Mouse (Mus musculus) heart, embryonic 10.5 days (tissue): ENCODE measurements around the gene Bcat2. TPM values are rescaled to one million over a fixed set of nuclear protein-coding genes. Genes with fewer than 3 reads are reported as not detected.

Experiments used
- DNase-seq: peaks from one replicate; pipeline ENCODE4 v3.0.0-alpha.2; 2017; ENCODE audit warnings: low spot score
- H3K27ac ChIP-seq: fragments of 300-500 bp; sonication (generic); 2 replicates; pipeline ENCODE4 v1.5.1; 2016; ENCODE audit warnings: mild to moderate bottlenecking
- H3K27me3 ChIP-seq: fragments of 300-500 bp; sonication (generic); 2 replicates; pipeline ENCODE4 v1.6.1; 2016; ENCODE audit warnings: mild to moderate bottlenecking; ENCODE audit not compliant: poor library complexity, insufficient read depth, severe bottlenecking
- H3K36me3 ChIP-seq: fragments of 300-500 bp; sonication (generic); 2 replicates; pipeline ENCODE4 v1.6.1; 2016; ENCODE audit warnings: mild to moderate bottlenecking, moderate library complexity
- H3K4me1 ChIP-seq: fragments of 300-500 bp; sonication (generic); 2 replicates; pipeline ENCODE4 v1.6.1; 2016; ENCODE audit warnings: mild to moderate bottlenecking
- H3K4me3 ChIP-seq: fragments of 300-500 bp; sonication (generic); 2 replicates; pipeline ENCODE4 v1.5.1; 2016; ENCODE audit warnings: mild to moderate bottlenecking, moderate library complexity
- H3K9me3 ChIP-seq: fragments of 300-500 bp; sonication (generic); 2 replicates; pipeline ENCODE4 v1.6.1; 2016; ENCODE audit warnings: mild to moderate bottlenecking, moderate library complexity
- WGBS: fragments of 180-500 bp; shearing (Covaris S2); methylation state at CpG from one replicate; pipeline ENCODE4 v1.1.7; 2016; 5-methylcytosine and 5-hydroxymethylcytosine counted together
- polyA plus RNA-seq: library from polyadenylated mRNA; unstranded; fragments of >200 nt; fragmentation: Nextera tagmentation; extraction: Ambion mirVana; gene quantifications from 2 replicates; pipeline ENCODE4 v1.2.1, GENCODE M21; 2016

The Bcat2 gene
- polyA plus RNA-seq, 1 experiment from 2014 or later: 76.7 TPM

DNA sequence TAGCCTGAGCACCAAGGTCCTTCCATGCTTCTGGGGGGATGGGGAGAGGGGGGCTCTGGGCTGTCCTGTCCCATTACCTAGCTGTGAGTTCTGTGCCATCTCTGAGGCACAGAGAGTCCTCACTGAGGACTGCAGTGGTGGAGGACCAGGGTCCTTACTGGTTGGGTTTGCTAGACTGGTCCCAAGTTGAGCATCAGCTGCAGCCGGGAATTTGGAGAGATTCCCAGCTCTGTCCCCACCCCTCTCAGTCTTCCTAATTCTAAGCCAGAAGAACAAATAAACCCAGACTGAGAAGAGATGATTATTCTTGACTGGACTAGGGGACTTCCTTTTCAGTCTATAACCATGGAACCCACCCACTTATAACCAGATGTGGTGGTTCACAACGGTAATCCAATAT lies 39.3 kb upstream of the Bcat2 start:
- Histone ChIP-seq H3K4me3 (no peak overlapping the region), H3K27me3 (peaks cover 11% of the 10 kb centered on the region; the same call in 1 of the 2 replicates), H3K27ac (peak overlapping the region; percentile 43; the same call in 1 of the 2 replicates), H3K36me3 (no peaks in the 10 kb centered on the region), H3K9me3 (no peaks in the 10 kb centered on the region), H3K4me1 (peaks cover 39% of the 10 kb centered on the region)
- DNase-seq: no peak
- WGBS: 74% methylated on average over 2 of the region's 2 CpGs

DNA sequence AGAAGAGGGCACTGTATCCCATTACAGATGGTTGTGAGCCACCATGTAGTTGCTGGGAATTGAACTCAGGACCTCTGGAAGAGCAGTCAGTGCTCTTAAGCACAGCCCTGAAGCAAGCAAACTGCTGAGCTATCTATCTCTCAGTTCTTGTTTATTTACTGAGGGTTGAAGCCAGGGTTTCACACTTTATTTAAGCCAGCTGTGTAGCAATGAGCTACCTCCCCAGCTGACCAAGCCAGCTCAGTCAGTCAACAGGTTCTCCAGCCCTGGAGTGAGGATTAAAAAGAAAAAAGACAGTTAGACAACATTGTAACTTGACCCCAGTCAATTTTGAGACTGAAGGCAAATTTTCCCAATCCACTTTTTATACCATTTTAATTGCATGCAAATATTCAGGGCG lies 34.3 kb upstream of the Bcat2 start:
- H3K27me3 ChIP-seq: peaks cover 6% of the 10 kb centered on the region; the same call in 1 of the 2 replicates
- no peak for DNase-seq
- whole genome bisulfite sequencing: 69% methylated on average over 1 of the region's 1 CpGs
- no peaks in the 10 kb centered on the region for H3K36me3 ChIP-seq
- peaks cover 27% of the 10 kb centered on the region for H3K4me1 ChIP-seq
- no peak overlapping the region for H3K4me3 ChIP-seq
- H3K27ac ChIP-seq: no peak overlapping the region
- H3K9me3 ChIP-seq: no peaks in the 10 kb centered on the region

DNA sequence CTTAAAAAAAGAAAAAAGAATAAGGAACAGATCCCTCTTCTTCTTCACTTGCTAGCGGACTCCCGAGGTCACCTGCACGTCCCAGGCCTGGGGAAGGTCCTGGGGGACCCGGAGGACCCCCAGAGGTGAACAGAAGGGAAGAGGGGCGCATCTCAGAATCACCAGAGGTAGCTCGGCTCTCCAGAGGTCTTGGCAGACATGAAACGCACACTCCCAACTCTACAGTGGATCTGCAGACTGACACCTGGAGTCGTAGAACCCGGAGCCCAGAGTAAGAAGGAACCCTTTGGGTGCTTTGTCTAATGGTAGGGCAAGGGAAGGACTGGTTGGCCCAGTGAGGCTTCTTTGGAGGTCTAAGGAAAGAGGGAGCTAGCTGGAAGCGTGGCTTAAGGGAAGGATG lies 32.4 kb upstream of the Bcat2 start:
- Histone ChIP-seq H3K9me3 (no peaks in the 10 kb centered on the region), H3K27me3 (peaks cover 6% of the 10 kb centered on the region; the same call in 1 of the 2 replicates), H3K27ac (peak overlapping the region; percentile 84; the same call in 1 of the 2 replicates), H3K4me3 (peak overlapping the region; percentile 67), H3K36me3 (no peaks in the 10 kb centered on the region), H3K4me1 (peaks cover 17% of the 10 kb centered on the region)
- WGBS: 71% methylated on average over 10 of the region's 10 CpGs
- no peak for DNase-seq

DNA sequence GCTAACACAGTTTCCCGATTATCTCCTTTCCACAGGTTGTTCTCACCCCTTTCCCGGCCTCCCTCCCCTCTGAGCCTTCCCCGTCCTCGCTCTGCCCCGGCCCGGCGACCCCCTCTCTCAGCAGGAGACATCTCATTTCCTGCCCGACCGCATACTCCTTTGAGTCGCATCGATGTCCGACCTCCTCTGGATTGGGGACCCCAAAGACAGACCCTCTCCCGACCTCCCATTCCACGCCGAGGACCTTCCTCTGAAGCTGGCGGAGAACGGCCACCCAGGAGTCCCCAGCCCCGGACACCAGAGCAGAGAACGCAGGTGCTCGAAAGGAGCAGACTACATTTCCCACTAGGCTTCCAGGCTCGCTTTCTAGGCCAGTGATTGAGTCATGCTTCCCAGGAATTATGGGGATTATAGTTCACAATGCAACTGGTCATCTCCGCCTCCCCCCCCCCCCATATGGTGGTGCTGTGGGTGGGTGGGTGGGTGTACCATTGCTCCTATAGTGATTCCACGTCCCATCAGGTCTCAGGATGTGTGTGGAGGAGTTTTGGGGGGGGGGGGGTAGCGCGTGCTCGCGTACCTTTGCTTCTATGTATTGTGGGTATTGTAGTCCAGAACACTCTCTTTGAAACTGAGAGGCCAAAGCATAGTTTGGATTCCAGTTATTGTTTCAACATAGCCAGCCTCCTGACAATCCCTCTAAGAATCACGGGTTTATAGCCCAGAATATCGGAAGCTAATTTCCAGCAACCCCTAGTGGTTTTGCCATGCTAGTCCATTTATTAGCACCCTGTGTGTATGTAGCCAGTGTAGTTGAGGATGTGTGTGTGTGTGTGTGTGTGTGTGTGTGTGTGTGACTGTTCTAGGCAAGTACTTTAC lies 31.6 kb upstream of the Bcat2 start:
- Histone ChIP-seq H3K27me3 (peaks cover 6% of the 10 kb centered on the region; the same call in 1 of the 2 replicates), H3K4me1 (peaks cover 17% of the 10 kb centered on the region), H3K9me3 (no peaks in the 10 kb centered on the region), H3K36me3 (no peaks in the 10 kb centered on the region), H3K4me3 (peak overlapping the region; percentile 67), H3K27ac (peak overlapping the region; percentile 84)
- WGBS: 3% methylated on average over 29 of the region's 29 CpGs
- peak; percentile 89 for DNase-seq

DNA sequence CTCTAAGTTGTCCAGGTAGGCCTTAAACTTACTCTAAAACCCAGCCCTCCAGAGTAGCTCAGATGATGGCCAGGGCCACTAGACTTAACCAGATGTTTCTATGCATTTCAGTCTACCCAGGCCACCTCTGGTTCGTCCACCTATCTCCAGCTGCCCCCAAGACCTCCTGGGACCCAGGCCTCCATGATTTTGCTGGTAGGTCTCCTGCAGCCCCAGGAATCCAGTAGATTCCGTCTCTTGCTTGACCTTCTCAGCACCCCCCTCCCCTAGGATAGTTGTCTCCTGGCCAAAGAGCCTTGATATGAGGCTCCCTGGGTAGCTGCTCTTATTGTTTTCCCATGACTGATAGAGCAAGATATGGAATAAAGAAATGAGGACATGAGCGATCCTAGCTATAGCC lies 30.9 kb upstream of the Bcat2 start:
- DNase-seq: no peak
- Histone ChIP-seq H3K27me3 (peaks cover 5% of the 10 kb centered on the region; the same call in 1 of the 2 replicates), H3K36me3 (no peaks in the 10 kb centered on the region), H3K9me3 (no peaks in the 10 kb centered on the region), H3K4me1 (peaks cover 15% of the 10 kb centered on the region), H3K27ac (no peak overlapping the region), H3K4me3 (no peak overlapping the region)
- WGBS: 77% methylated on average over 3 of the region's 3 CpGs

DNA sequence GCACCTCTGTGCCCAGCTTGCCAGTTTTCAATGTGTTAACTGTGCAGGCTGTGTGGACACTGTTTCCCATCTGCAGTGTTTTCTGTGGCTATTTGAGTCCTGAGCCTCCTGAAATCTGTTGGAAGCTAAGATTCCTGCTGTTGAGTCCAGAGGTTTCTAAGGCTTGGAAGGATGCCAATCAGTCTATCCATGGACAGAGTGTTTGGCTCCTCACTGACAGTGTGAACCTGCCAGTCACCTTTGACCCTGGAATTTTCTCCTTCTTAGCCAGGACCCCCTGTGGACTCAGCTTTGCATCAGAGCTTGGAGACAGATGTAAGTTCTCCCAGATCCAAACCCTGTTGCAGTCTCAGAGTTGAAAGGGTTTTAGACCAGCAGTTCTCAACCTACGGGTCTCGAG lies 29.7 kb upstream of the Bcat2 start:
- Histone ChIP-seq H3K9me3 (no peaks in the 10 kb centered on the region), H3K27me3 (no peaks in the 10 kb centered on the region), H3K4me3 (no peak overlapping the region), H3K4me1 (peaks cover 8% of the 10 kb centered on the region; the same call in 1 of the 2 replicates), H3K36me3 (no peaks in the 10 kb centered on the region), H3K27ac (no peak overlapping the region)
- 79% methylated on average over 2 of the region's 2 CpGs for WGBS
- no peak for DNase-seq

DNA sequence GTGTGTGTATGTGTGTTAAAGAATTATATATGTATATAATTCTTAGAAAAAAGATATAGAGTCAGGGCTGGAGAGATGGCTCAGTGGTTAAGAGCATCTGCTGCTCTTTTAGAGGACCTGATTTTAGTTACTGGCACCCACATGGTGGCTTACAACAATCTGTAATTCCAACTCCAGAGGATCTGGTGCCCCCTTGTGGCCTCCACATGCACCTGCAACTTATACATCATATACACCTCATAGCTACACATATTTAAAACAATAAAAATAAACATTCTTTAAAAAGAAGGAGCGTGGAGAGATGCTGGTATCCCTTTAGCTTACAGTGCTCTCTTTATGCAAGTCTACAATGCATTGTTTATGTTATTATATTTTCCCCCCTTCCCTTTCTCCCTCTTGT lies 25.4 kb upstream of the Bcat2 start:
- H3K9me3 ChIP-seq: no peaks in the 10 kb centered on the region
- DNase-seq: no peak
- H3K4me1 ChIP-seq: no peaks in the 10 kb centered on the region
- WGBS: 93% methylated on average over 1 of the region's 1 CpGs
- H3K27ac ChIP-seq: no peak overlapping the region
- no peak overlapping the region for H3K4me3 ChIP-seq
- no peaks in the 10 kb centered on the region for H3K27me3 ChIP-seq
- no peaks in the 10 kb centered on the region for H3K36me3 ChIP-seq

DNA sequence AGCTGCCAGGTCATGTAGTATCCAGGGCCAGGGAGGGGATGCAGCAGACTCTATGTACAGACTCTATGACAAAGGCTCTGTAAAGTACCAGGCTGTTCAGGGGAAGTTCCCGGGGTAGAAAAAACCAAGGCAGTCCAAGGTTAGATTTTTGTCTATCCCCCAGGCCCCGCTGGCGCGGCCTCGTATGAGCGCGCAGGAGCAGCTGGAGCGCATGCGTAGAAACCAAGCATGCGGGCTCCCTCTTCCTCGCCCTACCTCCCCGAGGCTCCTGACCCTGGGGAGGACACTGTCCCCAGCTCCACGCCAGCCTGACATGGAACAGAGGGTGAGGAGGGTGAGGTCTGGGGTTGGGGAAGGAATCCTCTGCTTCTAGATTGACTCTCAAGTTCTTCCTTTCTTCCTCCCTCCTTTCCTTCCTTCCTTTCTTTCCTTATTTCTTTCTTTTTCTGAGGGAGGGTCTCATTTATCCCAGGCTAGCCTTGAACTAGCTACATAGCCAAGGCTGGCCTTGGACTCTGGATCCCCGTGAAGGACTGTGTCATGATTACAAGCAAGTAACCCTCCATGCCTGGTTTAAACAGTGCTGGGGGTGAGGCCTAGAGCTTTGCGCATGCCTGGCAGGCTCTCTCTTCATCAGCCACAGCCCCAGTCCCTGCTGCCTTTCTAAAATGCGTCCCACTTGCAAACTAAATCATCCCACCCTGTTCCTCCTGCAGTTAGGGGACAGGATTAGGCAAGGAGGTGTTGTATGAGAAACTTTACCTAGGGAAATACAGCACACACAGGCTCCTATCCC lies 20.1 kb upstream of the Bcat2 start:
- H3K36me3 ChIP-seq: no peaks in the 10 kb centered on the region
- H3K9me3 ChIP-seq: no peaks in the 10 kb centered on the region
- peaks cover 19% of the 10 kb centered on the region for H3K4me1 ChIP-seq
- no peak for DNase-seq
- WGBS: 87% methylated on average over 16 of the region's 16 CpGs
- H3K4me3 ChIP-seq: no peak overlapping the region
- H3K27me3 ChIP-seq: no peaks in the 10 kb centered on the region
- no peak overlapping the region for H3K27ac ChIP-seq

DNA sequence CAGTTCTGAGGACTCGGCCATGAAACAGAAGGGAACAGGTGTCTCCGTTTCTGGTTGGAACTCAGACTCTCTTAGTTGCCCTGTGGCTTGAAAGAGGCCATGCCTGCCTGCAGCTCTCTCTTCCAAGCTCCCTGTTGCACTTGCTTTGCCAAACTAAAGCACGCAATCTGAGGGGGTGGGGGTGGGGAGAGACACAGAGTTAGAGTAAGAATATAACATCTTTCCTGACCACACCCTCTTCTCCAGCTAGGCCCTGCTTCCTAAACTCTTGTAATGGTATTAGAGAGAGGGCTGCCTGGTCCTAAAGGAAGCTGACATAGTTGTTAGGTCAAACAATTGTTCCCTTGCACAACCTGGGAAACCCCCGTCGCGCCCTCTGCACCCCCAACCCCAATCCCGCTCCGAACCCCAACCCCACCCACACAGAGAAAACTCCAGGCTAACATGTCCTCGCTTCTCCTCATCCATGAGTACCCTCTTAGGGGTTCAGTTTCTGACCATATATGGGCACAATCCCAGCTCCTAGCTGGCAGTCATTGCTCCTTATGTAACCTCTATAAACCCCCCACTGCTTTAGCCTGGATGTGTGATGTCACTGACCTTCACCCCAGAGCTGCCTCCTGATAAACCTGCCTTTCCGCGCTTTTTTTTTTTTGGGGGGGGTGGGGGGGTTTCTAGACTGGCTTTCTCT lies 19.0 kb upstream of the Bcat2 start:
- WGBS: 64% methylated on average over 11 of the region's 11 CpGs
- H3K4me3 ChIP-seq: no peak overlapping the region
- no peaks in the 10 kb centered on the region for H3K36me3 ChIP-seq
- DNase-seq: no peak
- peak overlapping the region; percentile 42; the same call in 1 of the 2 replicates for H3K27ac ChIP-seq
- H3K4me1 ChIP-seq: peaks cover 21% of the 10 kb centered on the region
- H3K27me3 ChIP-seq: no peaks in the 10 kb centered on the region
- no peaks in the 10 kb centered on the region for H3K9me3 ChIP-seq

DNA sequence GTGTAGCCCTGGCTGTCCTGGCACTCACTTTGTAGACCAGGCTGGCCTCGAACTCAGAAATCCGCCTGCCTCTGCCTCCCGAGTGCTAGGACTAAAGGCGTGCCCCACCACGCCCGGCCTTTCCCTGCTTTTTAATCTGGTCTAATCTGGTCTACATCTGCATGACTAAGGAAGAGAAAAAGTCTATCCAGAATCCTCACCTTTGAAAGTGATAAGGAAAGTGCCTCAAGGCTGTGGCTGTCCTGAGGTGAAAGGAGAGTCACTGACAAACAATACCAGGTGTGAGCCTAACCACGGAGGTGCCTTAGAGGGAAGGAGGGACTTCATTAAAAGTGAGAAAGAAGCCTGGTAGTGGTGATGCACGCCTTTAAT lies 18.5 kb upstream of the Bcat2 start:
- Histone ChIP-seq H3K4me3 (no peak overlapping the region), H3K9me3 (no peaks in the 10 kb centered on the region), H3K36me3 (no peaks in the 10 kb centered on the region), H3K4me1 (peaks cover 26% of the 10 kb centered on the region), H3K27me3 (no peaks in the 10 kb centered on the region), H3K27ac (peak overlapping the region; percentile 42; the same call in 1 of the 2 replicates)
- 74% methylated on average over 8 of the region's 8 CpGs for WGBS
- DNase-seq: no peak

DNA sequence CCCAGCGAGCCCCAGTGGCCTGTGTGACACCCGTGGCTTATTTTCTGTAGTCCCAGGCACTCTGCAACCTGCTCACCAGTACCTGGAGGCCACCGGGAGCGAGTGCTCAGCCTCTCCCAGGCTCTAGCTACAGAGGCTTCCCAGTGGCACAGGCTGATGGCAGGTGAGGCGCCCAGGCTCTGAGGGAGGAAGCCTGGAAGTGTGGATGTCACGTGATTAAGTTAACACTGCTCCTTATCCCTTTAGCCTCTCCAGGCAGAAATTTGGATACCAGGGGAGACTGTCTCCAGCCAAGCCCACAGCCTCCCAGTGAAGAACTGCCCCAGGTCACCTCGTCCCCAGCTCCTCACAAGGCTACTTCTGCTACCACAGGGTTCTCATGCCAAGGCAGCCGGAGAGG lies 16.4 kb upstream of the Bcat2 start:
- 61% methylated on average over 8 of the region's 8 CpGs for WGBS
- DNase-seq: no peak
- H3K36me3 ChIP-seq: no peaks in the 10 kb centered on the region
- H3K27me3 ChIP-seq: no peaks in the 10 kb centered on the region
- peak overlapping the region; percentile 42; the same call in 1 of the 2 replicates for H3K27ac ChIP-seq
- H3K4me1 ChIP-seq: peaks cover 27% of the 10 kb centered on the region
- no peaks in the 10 kb centered on the region for H3K9me3 ChIP-seq
- no peak overlapping the region for H3K4me3 ChIP-seq

DNA sequence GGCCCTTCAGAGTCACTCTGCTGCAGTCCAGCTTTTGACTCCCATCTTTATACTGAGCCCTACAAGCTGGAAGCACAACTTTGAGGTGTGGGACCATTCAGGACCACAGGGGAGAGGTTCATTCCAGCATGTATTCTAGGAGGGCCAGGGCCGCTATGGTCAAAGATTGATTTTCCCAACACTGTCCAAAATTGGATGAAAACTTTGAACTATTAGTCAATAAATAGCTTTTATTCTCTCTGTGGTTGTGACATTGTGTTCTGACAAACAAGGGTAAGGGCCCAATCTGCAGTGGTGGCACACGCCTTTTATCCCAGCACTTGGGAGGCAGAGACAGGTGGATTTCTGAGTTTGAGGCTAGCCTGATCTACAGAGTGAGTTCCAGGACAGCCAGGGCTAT lies 16.0 kb upstream of the Bcat2 start:
- Histone ChIP-seq H3K27ac (peak overlapping the region; percentile 42; the same call in 1 of the 2 replicates), H3K27me3 (no peaks in the 10 kb centered on the region), H3K4me3 (no peak overlapping the region), H3K36me3 (no peaks in the 10 kb centered on the region), H3K4me1 (peaks cover 32% of the 10 kb centered on the region), H3K9me3 (no peaks in the 10 kb centered on the region)
- 92% methylated on average over 2 of the region's 2 CpGs for WGBS
- DNase-seq: no peak
